Mouse (Mus musculus) adrenal gland, adult 18-20 months (tissue): ENCODE measurements around the gene Prr5. TPM values are rescaled to one million over a fixed set of nuclear protein-coding genes. Genes with fewer than 3 reads are reported as not detected.
A peak's percentile ranks its signal among the peaks of the same experiment; 100 is the strongest.
"Not testable (repeated sequence)": the region's sequence is repeated elsewhere in the genome, so short reads cannot be mapped to it uniquely, and the experiment has no call there.

ENCODE experiments used
- DNase-seq, 2 experiments: peaks; one replicate each; pipeline ENCODE4 v3.0.0; 2021 to 2022; ENCODE audit warnings: low spot score in 2 of 2
- total RNA-seq, 2 experiments: library from RNA; stranded (reverse); gene quantifications; 1 replicate in 1 of 2; 2 replicates in 1 of 2; pipeline ENCODE4 v1.2.3; 2021

Prr5 gene
- total RNA-seq, 2 experiments from 2014 or later = 5.5 to 11.0 TPM

- no peak for DNase-seq
Measured at GRCm38 (mm10) chr15:84705351-84705901, 36.0 kb downstream of the Prr5 start.

DNA sequence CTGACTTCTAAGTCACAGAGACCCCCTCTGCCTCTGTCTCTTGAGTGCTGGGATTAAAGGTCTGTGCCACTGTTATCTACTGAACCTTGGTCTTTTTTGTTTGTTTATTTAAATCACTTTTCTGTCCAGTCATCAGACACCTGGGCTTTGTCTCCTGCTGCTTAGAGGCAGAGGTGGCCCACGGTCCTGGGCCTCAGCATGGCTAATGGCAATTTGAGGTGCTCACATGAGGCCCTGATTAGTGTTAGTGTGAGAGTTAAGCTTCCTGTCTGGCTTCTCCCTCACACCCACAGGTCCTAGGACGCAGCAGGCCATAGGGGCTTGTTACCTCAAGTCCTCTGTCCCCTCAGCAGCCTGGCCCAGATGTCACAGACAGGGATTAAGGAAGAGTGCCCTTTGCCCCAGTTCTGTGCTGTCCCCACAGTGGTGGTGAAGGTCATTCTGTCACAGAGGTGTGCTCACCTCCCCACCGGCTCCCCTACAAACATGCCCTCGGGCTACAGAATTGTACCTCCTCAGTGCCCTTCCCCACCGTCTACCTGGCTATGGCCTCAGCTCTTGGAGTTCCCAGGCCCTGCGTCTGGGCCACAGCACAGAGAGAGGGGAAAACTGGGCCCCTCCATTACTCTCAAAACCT lies 37.7 kb downstream of the Prr5 start:
- no peak for DNase-seq

- no peak for DNase-seq
Measured at GRCm38 (mm10) chr15:84712566-84713405, 43.4 kb downstream of the Prr5 start.

DNA sequence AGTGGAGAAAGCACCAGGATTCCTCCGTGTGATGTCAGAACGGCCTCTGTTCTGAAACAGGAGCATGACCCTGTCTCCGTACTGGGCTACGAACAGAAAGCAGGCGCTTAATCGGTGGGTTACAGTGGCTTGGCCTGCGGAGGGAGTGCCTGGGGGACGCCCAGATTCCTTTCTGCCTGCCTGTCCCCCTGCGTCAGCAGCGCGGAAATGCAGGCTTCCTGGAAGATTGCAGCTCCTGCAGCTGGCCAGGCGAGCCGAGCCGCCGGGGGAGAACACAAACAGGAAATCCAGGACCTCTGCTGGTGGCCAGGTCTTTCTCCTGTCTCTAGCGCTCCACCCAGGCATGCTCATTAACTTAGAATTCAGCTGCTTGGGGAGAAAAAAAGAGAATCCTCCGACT lies 45.3 kb downstream of the Prr5 start:
- peak; percentile 39 to 66 for DNase-seq

DNA sequence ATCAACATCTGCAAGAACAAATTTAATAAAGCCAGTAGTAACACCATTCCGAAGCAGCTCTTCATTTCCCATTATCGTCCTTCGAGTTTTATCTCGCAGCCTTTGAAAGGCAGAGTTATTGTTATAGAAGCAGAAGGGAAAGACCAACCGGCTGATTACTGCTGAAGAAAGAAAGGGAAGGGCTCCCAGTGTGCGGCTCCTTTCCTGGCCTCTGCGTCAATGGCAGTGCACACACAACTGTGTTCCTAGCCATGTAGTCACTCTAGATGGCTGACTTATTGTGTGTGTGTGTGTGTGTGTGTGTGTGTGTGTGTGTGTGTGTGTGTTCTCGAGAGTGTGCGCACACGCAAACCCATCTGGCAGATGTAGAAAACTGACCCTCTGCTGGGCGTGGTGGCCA lies 45.7 kb downstream of the Prr5 start:
- DNase-seq = no peak

- DNase-seq = not testable (repeated sequence)
Measured at GRCm38 (mm10) chr15:84717570-84718270, 48.3 kb downstream of the Prr5 start.

DNA sequence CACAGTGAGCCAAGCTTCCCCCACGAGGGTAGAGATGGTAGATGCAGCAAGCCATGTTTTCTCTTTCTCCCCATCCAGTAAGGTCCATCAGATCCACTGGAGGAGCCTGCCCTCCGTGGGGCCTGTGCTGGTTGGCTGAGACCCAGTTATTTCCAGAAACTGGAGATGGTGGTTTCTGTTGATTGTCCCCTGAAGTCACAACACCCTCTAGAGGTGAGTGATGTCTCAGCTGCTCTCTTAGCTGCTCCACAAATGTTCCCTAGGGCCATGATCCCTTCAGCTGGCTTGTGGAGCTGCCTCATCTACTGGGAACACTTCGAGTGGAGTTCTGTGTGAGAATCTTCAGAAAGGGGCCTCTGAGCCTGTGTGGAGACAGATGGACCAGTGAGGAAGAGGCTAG lies 49.4 kb downstream of the Prr5 start:
- no peak for DNase-seq

GRCm38 (mm10) chr15:84719791-84720190 lies 50.4 kb downstream of the Prr5 start, which contains the start of gene Arhgap8:
Gene Arhgap8, plus strand, starts transcription at chr15:84720052.
- no peak for DNase-seq

- no peak for DNase-seq
Measured at GRCm38 (mm10) chr15:84720291-84721204, 51.1 kb downstream of the Prr5 start.

DNA sequence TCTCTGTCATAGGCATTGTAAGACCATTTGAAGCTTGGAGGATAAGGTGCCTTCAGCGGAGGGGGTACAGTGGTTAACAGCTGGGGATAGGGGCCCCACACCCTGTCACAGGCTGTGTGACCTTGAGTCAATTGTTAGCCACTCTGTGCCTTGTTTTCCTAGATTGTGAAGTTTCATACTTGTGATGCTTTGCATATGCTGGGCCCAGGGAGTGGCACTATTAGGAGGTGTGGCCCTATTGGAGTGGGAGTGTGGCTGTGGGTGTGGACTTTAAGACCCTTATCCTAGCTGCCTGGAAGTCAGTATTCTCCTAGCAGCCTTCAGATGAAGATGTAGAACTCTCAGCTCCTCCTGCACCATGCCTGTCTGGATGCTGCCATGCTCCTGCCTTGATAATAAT lies 54.2 kb downstream of the Prr5 start:
- DNase-seq = not testable (repeated sequence)

GRCm38 (mm10) chr15:84724199-84724598 lies 54.8 kb downstream of the Prr5 start:
- DNase-seq = no peak

DNA sequence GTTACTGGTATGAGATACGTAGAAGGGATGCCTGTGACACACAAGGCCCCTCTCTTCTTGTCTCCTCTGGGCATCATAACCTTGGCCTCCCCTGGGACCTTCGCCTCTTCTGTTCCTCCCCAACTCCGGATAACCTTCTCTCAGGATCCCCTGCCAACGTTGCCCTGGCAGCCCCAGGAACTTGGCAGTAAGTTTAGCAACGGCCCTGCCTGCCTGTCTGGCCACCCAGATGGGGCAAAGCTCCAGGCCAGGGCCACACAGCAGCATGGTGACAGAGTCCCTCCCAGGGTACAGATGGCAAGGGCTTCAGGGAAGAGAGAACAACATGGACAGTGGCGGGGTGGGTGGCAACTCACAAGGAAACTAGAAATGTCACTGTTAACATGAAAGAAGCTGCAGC lies 60.3 kb downstream of the Prr5 start:
- DNase-seq = no peak

GRCm38 (mm10) chr15:84730893-84731292 lies 61.5 kb downstream of the Prr5 start:
- DNase-seq = no peak

DNA sequence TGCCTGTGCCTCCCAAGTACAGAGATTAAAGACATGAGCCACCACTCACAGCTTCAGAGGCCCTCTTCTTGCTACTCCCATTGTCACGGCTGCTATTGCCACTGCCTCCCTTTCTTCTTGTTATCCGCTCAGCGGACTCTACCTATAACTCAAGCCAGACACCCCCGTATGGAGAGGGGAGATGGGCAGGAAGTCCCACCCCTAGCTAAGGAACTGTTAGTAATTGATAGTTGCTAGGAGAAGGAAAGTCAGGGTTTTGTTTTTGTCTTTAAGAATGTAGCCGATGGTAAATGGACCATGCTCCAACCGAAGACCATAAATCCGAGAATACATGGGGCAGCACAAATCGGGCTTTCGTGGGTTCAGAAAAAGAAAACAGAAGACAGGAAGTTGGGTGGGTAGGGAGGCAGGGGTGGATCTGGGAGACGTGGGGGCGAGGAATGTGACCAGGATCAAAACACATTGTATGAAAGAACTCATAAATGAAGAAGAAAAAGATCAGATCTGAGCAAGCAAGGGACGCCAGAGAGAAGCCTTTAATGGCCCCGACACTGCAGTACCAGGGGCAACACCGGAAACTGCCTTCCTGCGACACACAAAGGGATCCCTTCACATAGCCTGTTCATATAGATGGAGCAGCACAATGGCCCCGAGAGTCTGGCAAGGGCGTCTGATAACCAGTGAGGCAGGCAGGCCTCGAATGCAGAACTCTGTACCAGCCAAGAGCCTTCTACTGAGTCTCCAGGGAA lies 62.4 kb downstream of the Prr5 start:
- DNase-seq = no peak

GRCm38 (mm10) chr15:84732425-84732749 lies 63.0 kb downstream of the Prr5 start:
- DNase-seq = no peak

DNA sequence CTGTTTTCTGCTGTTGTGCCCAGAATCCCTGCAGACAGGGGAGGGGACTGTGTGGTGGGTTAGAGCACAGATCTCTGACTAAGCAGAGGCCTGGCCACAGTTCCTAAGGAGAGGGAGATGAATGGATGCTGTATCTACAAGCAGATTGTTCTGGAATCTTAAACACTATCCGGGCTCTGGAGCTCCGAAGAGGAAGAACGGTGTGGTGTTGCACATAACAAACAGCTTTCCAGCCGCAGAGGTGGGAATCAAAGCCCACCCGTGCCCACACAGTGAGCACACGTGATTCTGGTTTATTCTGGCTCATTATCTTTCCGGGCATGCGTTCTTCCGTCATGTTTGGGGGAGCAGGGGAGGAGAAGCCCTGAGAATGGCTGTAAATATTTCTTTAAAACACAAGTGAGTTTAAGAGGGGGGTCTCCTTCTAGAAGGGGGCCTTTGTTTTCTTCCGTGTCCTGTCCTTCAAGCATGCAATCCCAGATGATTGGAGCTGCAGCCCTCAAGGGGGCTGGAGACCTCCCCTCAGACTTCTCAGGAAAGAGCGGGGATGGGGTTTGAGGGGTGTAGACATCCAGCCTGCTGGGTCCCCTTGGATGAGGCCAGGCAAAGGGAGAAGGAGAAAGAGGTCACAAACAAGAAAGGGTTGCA lies 67.0 kb downstream of the Prr5 start:
- DNase-seq = no peak

- DNase-seq = no peak
Measured at GRCm38 (mm10) chr15:84736994-84737346, 67.5 kb downstream of the Prr5 start.

GRCm38 (mm10) chr15:84738246-84738645 lies 68.8 kb downstream of the Prr5 start:
- no peak for DNase-seq

- DNase-seq = no peak
Measured at GRCm38 (mm10) chr15:84741573-84741972, 72.2 kb downstream of the Prr5 start.

DNA sequence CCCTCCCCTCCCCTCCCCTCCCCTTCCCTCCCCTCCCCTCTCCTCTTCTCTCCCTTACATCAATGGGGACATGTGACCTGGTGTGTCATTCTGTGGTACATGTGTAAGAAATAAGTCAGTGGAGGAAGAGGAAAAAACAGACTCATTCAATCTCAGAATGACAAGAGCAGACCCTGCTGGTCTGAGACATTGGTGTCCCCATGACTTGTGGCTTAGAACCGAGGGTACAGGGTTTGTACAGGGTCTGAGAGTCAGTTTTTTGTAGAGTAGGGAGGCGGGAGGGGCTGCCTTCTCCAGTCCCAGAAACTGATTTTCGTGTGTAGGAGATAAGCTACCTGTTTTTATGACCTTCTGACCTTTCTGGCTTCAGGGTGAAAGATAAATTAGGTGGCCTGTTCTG lies 73.9 kb downstream of the Prr5 start:
- DNase-seq = no peak
